Mouse (Mus musculus) right cerebral cortex, postnatal 14 days (tissue): ENCODE measurements around the gene Banp.
A peak's percentile ranks its signal among the peaks of the same experiment; 100 is the strongest.

Source experiments
- DNase-seq: peaks from one replicate; pipeline ENCODE4 v3.0.0; 2022

Gene Banp

DNA sequence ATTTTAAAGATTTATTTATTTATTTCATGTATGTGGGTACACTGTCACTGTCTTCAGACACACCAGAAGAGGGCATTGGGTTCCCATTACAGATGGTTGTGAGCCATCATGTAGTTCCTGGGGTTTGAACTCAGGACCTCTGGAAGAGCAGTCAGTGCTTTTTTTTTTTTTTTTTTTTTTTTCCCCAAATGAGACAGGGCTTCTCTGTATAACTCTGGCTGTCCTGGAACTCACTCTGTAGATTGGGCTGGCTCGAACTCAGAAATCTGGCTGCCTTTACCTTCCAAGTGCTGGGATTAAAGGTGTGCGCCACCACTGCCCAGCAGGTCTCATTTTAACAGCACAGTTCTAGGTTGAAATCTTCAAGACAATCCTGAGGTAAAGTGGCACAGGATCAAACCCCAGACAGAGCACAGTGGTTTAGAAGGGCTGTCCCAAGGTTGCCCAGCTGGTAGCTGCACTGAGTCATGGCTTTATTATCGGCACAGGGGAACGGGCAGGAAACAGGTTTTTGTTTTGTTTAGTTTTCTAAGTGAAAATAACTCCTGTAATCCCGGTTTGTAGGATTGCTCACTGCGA, at the start of gene Banp:
TSS of gene Banp (plus strand) at position 529 of the 579 bp plus-strand sequence.
- DNase-seq: no peak

- DNase-seq: no peak
Measured at GRCm38 (mm10) chr8:121901498-121902236, 47.9 kb upstream of the Banp start.

DNA sequence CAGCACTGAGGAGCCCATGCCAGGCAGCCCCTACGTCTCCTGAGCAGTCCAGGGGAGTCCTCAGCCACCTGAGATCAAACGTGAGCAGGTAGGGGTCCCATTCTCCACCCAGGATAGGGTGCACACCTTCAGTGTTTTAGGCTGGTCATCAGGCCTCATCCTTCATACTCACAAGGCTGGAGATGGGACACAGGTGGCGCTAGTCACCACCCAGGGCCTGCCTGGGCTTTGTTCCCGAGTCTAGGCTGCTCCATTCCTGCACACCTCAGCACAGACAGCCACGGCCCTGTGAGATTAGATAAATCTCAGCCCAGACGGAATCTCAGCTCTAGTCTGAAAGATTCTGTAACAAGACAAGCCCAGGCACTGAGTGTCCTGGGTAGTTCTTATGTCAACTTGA, 45.6 kb upstream of the Banp start:
- no peak for DNase-seq

DNA sequence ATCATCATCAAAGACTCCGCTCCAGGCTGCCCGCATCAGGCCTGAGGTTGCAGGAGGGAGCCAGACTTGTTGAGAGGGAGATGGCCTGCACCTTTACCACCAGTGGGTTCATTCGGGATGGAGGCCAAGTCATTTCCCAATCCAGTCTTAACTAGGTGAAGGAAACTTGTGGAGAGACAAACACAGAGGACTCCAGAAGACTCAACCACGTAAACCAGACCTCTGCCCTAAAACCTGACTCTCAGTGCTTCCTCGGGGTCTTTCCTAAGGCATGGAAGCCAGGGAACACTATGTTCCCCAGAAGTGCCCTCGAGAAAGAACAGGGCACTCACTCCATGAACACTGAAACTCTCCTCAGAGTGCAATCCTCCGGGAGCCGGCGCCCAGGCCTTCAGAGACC, 44.6 kb upstream of the Banp start:
- DNase-seq: no peak

GRCm38 (mm10) chr8:121905420-121905819, 44.1 kb upstream of the Banp start:
- no peak for DNase-seq

- DNase-seq: no peak
Measured at GRCm38 (mm10) chr8:121905864-121906263, 43.7 kb upstream of the Banp start.

GRCm38 (mm10) chr8:121906542-121907512, 42.7 kb upstream of the Banp start:
- peak; percentile 57 for DNase-seq

DNA sequence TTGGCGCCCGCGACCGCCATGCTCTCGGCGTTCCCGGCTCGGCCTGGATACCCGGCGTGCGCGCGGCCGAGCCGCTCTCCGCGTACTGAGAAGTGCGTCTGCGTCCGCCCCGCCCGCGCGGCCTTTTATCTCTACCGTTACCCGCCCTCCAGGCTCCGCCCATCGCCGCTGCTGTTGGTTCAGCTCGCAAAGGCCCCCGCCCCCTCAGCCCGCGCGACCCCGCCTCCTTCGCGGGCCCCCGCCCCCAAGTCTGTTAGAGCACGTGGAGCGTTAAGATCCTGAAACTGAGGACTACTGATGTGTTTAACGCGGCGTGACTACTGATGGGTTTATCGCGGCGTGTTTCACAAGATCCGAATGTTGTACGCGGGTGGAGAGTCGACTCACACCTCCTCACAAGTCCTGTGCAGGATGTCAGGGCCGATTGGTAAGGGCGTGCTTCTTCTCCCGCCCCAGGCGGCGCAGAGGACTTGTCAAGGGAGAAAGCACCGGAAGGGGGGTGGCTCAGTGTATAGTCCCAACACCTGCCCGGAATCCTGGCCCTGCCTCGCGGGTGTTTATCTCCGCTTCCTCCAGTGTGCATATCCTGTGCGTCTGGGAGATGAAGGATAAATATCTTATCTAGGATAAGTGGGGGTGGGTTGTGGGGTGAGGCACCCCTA, 41.8 kb upstream of the Banp start, which contains the start of gene Slc7a5:
TSS of gene Slc7a5 (minus strand) at position 108 of the 662 bp plus-strand sequence.
- DNase-seq: peak; percentile 98

DNA sequence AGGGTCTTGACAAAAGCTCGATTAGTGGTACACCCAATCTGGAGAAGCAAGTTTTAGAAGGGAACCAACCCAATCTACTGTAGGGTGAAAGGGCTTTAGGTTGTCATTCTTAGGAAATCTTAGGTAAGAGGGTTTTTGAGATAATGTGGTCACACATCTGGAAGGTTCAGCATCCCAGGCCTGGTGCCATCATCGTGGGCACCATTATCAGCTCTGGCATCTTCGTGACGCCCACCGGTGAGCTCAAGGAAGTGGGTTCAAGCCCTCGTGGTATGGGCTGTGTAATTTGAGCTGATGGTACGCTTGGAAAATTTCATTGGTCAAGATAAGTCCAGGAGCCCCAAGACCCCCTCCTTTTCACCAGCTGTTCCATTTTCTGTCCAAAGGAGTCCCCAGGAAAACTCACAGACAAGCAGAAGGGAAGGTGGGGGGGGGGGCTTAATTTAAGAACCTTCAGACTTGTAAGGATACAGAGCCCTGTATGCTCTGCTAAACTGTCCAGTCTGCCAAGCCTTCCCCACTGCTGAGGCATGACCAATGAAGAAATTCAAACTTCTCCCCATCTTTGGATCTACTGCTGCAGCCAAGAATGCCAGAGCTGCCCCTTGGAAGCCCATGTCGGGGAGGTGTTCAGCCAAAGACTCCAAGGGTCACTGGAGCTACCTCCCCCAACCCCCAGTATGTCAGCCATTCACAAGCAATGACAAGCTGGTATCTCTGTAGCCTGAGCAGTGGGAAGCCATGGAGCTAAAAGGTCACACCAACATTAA, 41.0 kb upstream of the Banp start:
- no peak for DNase-seq

DNA sequence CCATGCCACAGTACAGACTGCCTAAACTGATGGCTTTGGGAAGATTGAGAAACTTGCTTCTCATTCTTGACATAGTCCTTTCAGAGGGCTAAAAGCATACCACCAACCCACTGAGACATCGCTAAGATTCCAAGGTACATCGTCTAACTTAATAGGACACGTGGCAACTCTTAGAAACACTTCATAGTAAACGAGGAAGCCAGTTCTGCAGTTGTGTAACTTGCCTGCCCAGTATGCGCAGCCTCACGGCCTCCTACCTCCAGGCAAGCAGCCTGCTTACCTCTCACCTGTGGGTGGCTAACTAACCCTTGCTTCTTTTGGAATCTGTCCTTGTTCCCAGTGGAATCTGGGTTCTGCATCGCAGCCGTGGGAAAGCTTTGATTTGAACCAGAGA, 40.4 kb upstream of the Banp start:
- no peak for DNase-seq

DNA sequence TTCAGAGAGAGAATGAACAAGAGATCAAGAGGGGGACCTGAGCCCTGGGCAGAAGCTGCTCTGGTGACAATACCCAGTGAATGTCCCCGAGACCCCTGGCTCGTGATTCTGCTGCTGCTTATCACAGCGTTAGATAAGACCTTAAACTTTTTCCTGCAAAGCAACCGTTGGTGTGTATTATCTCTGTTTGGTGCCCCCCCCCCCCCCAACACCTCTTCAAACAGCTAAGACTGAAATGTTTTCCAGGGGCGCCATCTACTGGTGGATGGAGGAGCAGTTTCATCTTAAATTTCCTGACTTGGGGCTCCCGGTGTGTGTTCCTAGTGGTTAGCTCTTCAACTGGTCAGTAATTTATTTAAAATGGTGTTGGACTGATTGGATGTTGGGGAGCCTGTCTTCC, 39.9 kb upstream of the Banp start:
- DNase-seq: peak; percentile 81

- DNase-seq: no peak
Measured at GRCm38 (mm10) chr8:121911400-121911799, 38.1 kb upstream of the Banp start.

DNA sequence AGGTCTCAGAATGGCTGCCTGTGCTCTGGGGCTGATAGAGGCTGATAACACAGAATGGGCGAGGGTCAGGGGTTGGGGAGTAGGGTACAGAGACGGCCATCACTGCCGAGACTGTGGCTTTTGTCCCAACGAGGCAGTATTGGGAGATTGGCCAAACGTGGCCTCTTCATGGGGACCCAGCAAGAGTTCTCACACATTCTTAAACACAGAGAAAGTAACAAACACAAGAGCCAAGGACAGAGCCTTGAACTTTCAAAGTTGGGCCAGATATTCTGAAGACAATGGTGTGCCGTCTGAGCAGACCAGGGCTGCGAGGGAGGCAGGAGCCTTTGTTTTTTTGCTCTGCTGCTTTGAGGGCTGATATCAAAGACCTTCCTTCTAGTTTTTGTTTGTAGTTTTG, 37.6 kb upstream of the Banp start:
- DNase-seq: no peak

- DNase-seq: no peak
Measured at GRCm38 (mm10) chr8:121912831-121913230, 36.7 kb upstream of the Banp start.

DNA sequence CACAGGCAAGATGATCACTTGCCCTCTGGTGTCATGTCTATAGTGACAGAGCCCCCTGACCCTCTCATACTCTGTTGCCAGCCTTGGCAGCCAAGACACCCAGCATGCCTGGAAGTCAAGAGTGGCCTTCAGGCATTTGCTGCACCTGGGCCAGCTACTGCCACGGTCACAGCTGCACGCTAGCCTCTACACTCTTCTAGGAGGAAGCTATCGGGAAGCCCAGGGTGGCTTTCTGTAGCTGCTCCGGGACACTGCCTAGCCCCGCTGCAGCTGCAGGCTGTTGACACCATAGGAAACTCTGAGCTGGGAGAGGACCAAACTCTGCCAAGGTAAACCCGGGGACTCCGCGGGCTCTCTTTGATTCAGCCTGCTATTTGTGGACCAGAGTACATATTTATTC, 36.2 kb upstream of the Banp start:
- no peak for DNase-seq

DNA sequence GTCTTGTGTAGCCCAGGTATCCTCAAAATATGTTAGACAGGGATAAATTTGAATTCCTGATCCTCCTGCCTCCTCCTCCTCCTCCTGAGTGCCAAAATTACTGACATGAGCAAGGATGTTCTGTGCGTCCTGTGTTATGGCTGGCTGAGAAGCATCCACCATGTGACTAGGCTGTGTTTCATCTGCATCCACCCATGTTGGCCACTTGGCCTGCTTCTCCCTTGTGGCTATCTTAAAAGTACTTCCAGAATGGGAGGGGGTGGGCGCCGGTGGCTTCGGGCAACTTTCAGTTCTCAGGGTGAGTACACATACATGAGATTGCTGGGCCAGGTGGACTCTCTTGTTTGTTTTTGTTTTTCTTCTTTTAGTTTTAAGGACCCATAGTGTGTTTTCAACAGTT, 30.4 kb upstream of the Banp start:
- DNase-seq: no peak

DNA sequence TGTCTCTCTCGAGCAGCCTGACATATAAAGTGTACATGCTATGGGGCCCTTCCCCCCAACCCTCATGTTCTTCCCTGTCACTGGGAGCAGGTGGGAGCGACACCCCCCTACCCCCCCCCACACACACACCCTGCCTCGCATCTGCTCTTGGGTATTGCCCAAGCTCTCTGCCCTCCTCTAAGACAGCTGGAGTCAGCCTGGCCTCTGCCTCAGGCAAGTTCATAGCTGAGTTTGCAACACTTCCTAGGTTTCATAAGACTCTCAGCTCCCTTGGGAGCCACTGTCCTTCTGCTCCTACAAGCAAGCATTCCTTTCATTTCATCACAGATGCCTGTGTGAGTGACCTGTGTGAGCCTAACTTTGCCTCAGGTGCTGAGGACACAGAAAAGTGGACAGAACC, 29.8 kb upstream of the Banp start:
- no peak for DNase-seq

- DNase-seq: no peak
Measured at GRCm38 (mm10) chr8:121921582-121921981, 28.0 kb upstream of the Banp start.

DNA sequence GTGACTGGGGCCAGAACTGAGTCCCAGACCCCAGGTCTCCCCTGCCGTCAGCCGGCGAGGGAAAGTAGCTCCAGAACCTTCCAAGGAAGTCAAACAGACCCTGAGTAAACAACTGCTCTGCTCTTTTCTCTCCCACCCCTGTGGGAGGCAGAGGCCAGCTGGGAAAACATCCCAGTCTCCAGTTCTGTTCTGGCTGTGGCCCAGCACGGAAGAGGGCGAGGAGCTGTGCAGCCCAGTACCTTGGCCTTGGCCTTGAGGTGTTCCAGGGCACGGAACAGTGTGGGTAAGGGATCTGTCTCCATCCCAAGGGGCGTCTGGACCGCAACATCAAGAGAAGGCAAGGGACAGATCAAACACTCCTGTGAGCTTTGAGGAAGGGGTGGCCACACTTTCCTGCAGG, 27.4 kb upstream of the Banp start:
- no peak for DNase-seq

GRCm38 (mm10) chr8:121924681-121925080, 24.9 kb upstream of the Banp start:
- no peak for DNase-seq

DNA sequence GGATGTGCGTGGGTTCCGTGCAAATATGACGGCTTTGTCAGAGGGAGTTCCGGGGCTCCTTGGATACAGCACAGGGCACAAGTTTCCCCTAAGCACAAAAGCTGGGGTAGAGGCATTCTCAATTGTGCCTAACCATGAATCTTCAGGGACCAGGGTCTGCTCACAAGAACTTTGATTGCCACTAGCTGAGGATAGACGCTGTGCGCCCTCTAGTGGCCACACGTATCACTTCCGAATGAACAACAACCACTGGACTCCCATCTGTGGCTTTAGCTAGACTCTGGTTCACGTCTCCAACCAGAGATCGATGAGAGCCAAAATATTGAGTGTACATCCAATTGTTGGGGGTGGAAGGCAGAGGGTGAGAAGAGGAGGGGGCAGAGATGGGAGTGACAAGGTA, 23.9 kb upstream of the Banp start:
- peak; percentile 88 for DNase-seq

DNA sequence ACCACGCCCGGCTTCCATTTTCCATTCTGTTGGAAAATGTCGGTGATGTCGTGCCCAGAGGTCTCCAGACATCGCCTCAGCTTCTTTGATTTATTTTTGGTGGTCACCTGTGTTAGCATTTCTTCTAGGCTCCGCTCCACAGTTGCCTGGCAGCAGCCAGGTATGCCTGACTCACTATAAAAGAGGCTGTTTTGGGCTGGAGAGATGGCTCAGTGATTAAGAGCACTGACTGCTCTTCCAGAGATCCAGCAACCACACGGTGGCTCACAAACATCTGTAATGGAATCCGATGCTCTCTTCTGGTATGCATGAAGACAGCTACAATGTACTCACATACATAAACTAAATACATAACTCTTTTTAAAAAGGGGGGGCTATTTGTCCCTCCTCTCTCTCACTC, 23.3 kb upstream of the Banp start:
- DNase-seq: no peak
